Mouse (Mus musculus) stomach, postnatal 0 days (tissue): ENCODE data around the gene Tdrkh.

Source experiments
- CTCF ChIP-seq: IDR thresholded peaks from 2 replicates; pipeline ENCODE4 v1.5.1; 2016; ENCODE audit warnings: antibody characterized with exemption, low read depth, mild to moderate bottlenecking, moderate library complexity
- EP300 ChIP-seq: optimal IDR thresholded peaks from 2 replicates; pipeline ENCODE3; 2016; ENCODE audit warnings: antibody characterized with exemption

GRCm38 (mm10) chr3:94368631-94369030 is 44.4 kb upstream of the Tdrkh start:
- TF ChIP-seq EP300 (no peak), CTCF (no peak)
